Mouse (Mus musculus): ENCODE measurements around the gene Vmn1r143. TPM values are rescaled to one million over a fixed set of nuclear protein-coding genes. Genes with fewer than 3 reads are reported as not detected.
"Not testable (repeated sequence)": the region's sequence is repeated elsewhere in the genome, so short reads cannot be mapped to it uniquely, and the experiment has no call there.

Gene Vmn1r143
- not detected in 2 replicates for polyA plus RNA-seq (2016; fragmentation: Nextera tagmentation; extraction: Ambion mirVana)

DNA sequence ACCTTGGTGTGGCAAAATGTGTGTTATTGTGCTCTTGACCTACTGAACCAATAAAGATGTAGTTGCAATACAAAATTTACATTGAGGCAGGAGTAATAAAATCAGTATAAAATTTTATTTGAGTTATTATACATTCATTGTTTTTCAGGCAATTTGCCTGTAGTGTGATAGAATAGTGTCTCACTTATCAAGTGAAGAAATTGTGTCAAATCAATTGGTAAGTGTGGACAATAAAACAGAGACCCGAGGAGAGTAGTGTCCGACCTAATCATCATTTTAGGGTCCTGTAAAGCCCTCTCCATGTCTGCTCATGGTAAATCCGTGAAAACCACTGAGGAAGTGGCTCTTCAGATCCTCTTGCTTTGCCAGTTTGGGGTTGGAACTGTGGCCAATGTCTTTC, at the start of gene Vmn1r143:
TSS of gene Vmn1r143 (plus strand) at position 301 of the 400 bp plus-strand sequence.
- H3K4me3 ChIP-seq; H3K27ac ChIP-seq; H3K4me2 ChIP-seq (replicated peaks); ATAC-seq (ENCODE audit: low FRiP score); H3K9ac ChIP-seq; H3K4me1 ChIP-seq; H3K27me3 ChIP-seq; H3K9me3 ChIP-seq (replicated peaks); H3K36me3 ChIP-seq: not testable (repeated sequence)
- no CpG with 5 or more reads among the region's 3 CpGs for WGBS

DNA sequence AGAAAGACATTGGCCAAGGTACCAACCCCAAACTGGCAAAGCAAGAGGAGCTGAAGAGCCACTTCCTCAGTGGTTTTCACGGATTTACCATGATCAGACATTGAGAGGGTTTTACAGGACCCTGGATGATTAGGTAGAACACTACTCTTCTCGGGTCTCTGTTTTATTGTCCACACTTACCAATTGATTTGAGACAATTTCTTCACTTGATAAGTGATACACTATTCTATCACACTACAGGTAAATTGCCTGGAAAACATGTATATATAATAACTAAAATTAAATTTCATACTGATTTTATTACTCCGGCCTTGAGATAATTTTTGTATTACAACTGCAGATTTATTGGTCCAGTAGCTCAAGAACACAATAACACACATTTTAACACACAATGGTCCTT, 25.2 kb upstream of the Vmn1r143 start, which contains the start of gene Vmn1r142:
TSS of gene Vmn1r142 (minus strand) at position 101 of the 400 bp plus-strand sequence.
- H3K4me3 ChIP-seq; H3K4me1 ChIP-seq; ATAC-seq (ENCODE audit: low FRiP score); H3K9ac ChIP-seq; H3K27me3 ChIP-seq; H3K9me3 ChIP-seq (replicated peaks); H3K36me3 ChIP-seq; H3K4me2 ChIP-seq (replicated peaks); H3K27ac ChIP-seq: not testable (repeated sequence)
- WGBS, result no CpG with 5 or more reads among the region's 3 CpGs

DNA sequence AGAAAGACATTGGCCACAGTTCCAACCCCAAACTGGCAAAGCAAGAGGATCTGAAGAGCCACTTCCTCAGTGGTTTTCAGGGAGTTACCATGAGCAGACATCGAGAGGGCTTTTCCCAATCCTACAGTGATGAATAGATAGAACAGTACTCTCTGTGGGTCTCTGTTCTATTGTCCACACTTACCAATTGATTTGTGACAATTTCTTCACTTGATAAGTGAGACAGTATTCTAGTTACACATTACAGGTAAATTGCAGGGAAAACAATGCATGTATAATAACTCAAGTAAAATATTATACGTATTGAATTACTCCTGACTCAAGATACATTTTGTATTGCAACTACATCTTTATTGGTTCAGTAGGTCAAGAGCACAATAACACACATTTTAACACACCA, 12.0 kb downstream of the Vmn1r143 start, which contains the start of gene Gm8653:
TSS of gene Gm8653 (minus strand) at position 101 of the 400 bp plus-strand sequence.
- H3K4me2 ChIP-seq (replicated peaks); H3K4me3 ChIP-seq; H3K36me3 ChIP-seq; ATAC-seq (ENCODE audit: low FRiP score); H3K27me3 ChIP-seq; H3K9me3 ChIP-seq (replicated peaks); H3K27ac ChIP-seq; H3K9ac ChIP-seq; H3K4me1 ChIP-seq: not testable (repeated sequence)
- no CpG with 5 or more reads among the region's 2 CpGs for WGBS

DNA sequence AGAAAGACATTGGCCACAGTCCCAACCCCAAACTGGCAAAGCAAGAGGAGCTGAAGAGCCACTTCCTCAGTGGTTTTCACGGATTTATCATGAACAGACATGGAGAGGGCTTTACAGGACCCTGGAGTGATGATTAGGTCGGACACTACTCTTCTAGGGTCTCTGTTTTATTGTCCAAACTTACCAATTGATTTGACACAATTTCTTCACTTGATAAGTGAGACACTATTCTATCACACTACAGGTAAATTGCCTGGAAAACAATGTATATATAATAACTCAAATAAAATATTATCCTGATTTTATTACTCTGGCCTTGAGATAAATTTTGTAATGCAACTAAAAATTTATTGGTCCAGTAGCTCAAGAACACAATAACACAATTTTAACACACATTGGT, 40.2 kb downstream of the Vmn1r143 start, which contains the start of gene Gm8453:
TSS of gene Gm8453 (minus strand) at position 101 of the 400 bp plus-strand sequence.
- H3K4me1 ChIP-seq; H3K4me3 ChIP-seq; H3K27ac ChIP-seq; H3K4me2 ChIP-seq (replicated peaks); H3K27me3 ChIP-seq; H3K36me3 ChIP-seq; ATAC-seq (ENCODE audit: low FRiP score); H3K9ac ChIP-seq; H3K9me3 ChIP-seq (replicated peaks): not testable (repeated sequence)
- WGBS, result 18% methylated on average over 2 of the region's 2 CpGs

Other genes with a start within 250 kb of the Vmn1r143 start
- gene Vmn1r137, start 194.8 kb upstream of the Vmn1r143 start, polyA plus RNA-seq (2016; fragmentation: Nextera tagmentation; extraction: Ambion mirVana), result not detected in 2 replicates
- not detected in 2 replicates for gene Vmn1r138, start 160.5 kb upstream of the Vmn1r143 start, polyA plus RNA-seq (2016; fragmentation: Nextera tagmentation; extraction: Ambion mirVana)
- not detected in 2 replicates for gene Gm6176, start 133.1 kb upstream of the Vmn1r143 start, polyA plus RNA-seq (2016; fragmentation: Nextera tagmentation; extraction: Ambion mirVana)
- not detected in 2 replicates for gene Vmn1r139, start 120.3 kb upstream of the Vmn1r143 start, polyA plus RNA-seq (2016; fragmentation: Nextera tagmentation; extraction: Ambion mirVana)
- gene Gm16451, start 71.1 kb upstream of the Vmn1r143 start, polyA plus RNA-seq (2016; fragmentation: Nextera tagmentation; extraction: Ambion mirVana), result not detected in 2 replicates
- not detected in 2 replicates for gene Gm10666, start 54.6 kb upstream of the Vmn1r143 start, polyA plus RNA-seq (2016; fragmentation: Nextera tagmentation; extraction: Ambion mirVana)
- not detected in 2 replicates for gene Vmn1r142, start 25.3 kb upstream of the Vmn1r143 start, polyA plus RNA-seq (2016; fragmentation: Nextera tagmentation; extraction: Ambion mirVana)
- gene Gm8653, start 11.9 kb downstream of the Vmn1r143 start, polyA plus RNA-seq (2016; fragmentation: Nextera tagmentation; extraction: Ambion mirVana), result not detected in 2 replicates
- gene Gm8453, start 40.1 kb downstream of the Vmn1r143 start, polyA plus RNA-seq (2016; fragmentation: Nextera tagmentation; extraction: Ambion mirVana), result not detected in 2 replicates
- gene Gm4187, start 140.3 kb downstream of the Vmn1r143 start, polyA plus RNA-seq (2016; fragmentation: Nextera tagmentation; extraction: Ambion mirVana), result not detected in 2 replicates
- gene Gm8660, start 181.7 kb downstream of the Vmn1r143 start, polyA plus RNA-seq (2016; fragmentation: Nextera tagmentation; extraction: Ambion mirVana), result not detected in 2 replicates
- gene Vmn1r148, start 224.2 kb downstream of the Vmn1r143 start, polyA plus RNA-seq (2016; fragmentation: Nextera tagmentation; extraction: Ambion mirVana), result not detected in 2 replicates
- gene Vmn1r149, start 248.9 kb downstream of the Vmn1r143 start, polyA plus RNA-seq (2016; fragmentation: Nextera tagmentation; extraction: Ambion mirVana), result not detected in 2 replicates

Data from hindbrain, embryonic 12.5 days (tissue).